Mouse (Mus musculus) inflammation-experienced regulatory T-cells, adult 16 weeks (primary cell): Measurements from ENCODE around the gene Lrrc7. TPM values are rescaled to one million over a fixed set of nuclear protein-coding genes. Genes with fewer than 3 reads are reported as not detected.

Experiments used
- polyA plus RNA-seq: library from polyadenylated mRNA; unstranded; fragments of 100-300 nt; shearing (Covaris generic); gene quantifications from one replicate; pipeline ENCODE4 v1.2.1, GENCODE M21; 2017

Gene Lrrc7
- polyA plus RNA-seq = 0.09 TPM

GRCm38 (mm10) chr3:158561987-158562360 is at the start of gene Lrrc7:
Gene Lrrc7 (minus strand): TSS chr3:158562221.

GRCm38 (mm10) chr3:158036329-158036988 is 525.6 kb downstream of the Lrrc7 start, which contains the start of the genes Srsf11 and Lrrc40:
Gene Srsf11 (minus strand): TSS chr3:158036639.
Gene Lrrc40 (plus strand): TSS chr3:158036662.

